Mouse (Mus musculus) small intestine, adult 2 months (tissue): ENCODE data around the gene Lemd1. TPM values are rescaled to one million over a fixed set of nuclear protein-coding genes. Genes with fewer than 3 reads are reported as not detected.

Experiments
- H3K27ac ChIP-seq: fragments of 200-500 bp; 2 replicates; pipeline ENCODE4 v1.5.1; 2012; ENCODE audit warnings: low read depth, low read length, control low read depth, inconsistent platforms; ENCODE audit not compliant: insufficient read depth
- H3K27me3 ChIP-seq: fragments of 200-500 bp; 2 replicates; pipeline ENCODE4 v1.6.1; 2012; ENCODE audit warnings: mild to moderate bottlenecking, moderate library complexity, low read length, inconsistent platforms; ENCODE audit not compliant: control insufficient read depth, insufficient read depth
- H3K36me3 ChIP-seq: fragments of 200-500 bp; 2 replicates; pipeline ENCODE4 v1.6.1; 2012; ENCODE audit warnings: mild to moderate bottlenecking, low read length, control low read depth, inconsistent platforms; ENCODE audit not compliant: control insufficient read depth, insufficient read depth
- H3K4me1 ChIP-seq: fragments of 200-500 bp; 2 replicates; pipeline ENCODE4 v1.6.1; 2012; ENCODE audit warnings: low read length, inconsistent platforms, mixed read lengths; ENCODE audit not compliant: control insufficient read depth, insufficient read depth, insufficient read length
- H3K4me3 ChIP-seq: fragments of 200-500 bp; 2 replicates; pipeline ENCODE4 v1.5.1; 2012; ENCODE audit warnings: low read depth, mild to moderate bottlenecking, control low read depth, inconsistent platforms, low read length, moderate library complexity
- CTCF ChIP-seq: fragments of 200-500 bp; IDR thresholded peaks from 2 replicates; pipeline ENCODE4 v1.5.1; 2012; ENCODE audit warnings: low read depth, mild to moderate bottlenecking, control low read depth, inconsistent platforms, low read length, moderate library complexity, mixed read lengths; ENCODE audit not compliant: insufficient replicate concordance, insufficient read length; ENCODE audit errors: extremely low read depth
- POLR2A ChIP-seq: fragments of 200-500 bp; IDR thresholded peaks from 2 replicates; pipeline ENCODE4 v1.6.1; 2012; ENCODE audit warnings: low read depth, mild to moderate bottlenecking, control low read depth, inconsistent platforms, low read length, moderate library complexity
- WGBS: fragments of 180-500 bp; shearing (Covaris S2); methylation state at CpG from one replicate; pipeline ENCODE4 v1.1.7; 2018; 5-methylcytosine and 5-hydroxymethylcytosine counted together
- polyA plus RNA-seq: library from polyadenylated mRNA; depleted of rRNA; stranded (reverse); fragments of >200 nt; gene quantifications from 2 replicates; pipeline ENCODE4 v1.2.3, GENCODE M21; 2012

Lemd1 gene
- polyA plus RNA-seq, 1 experiment: 0.09 TPM

DNA sequence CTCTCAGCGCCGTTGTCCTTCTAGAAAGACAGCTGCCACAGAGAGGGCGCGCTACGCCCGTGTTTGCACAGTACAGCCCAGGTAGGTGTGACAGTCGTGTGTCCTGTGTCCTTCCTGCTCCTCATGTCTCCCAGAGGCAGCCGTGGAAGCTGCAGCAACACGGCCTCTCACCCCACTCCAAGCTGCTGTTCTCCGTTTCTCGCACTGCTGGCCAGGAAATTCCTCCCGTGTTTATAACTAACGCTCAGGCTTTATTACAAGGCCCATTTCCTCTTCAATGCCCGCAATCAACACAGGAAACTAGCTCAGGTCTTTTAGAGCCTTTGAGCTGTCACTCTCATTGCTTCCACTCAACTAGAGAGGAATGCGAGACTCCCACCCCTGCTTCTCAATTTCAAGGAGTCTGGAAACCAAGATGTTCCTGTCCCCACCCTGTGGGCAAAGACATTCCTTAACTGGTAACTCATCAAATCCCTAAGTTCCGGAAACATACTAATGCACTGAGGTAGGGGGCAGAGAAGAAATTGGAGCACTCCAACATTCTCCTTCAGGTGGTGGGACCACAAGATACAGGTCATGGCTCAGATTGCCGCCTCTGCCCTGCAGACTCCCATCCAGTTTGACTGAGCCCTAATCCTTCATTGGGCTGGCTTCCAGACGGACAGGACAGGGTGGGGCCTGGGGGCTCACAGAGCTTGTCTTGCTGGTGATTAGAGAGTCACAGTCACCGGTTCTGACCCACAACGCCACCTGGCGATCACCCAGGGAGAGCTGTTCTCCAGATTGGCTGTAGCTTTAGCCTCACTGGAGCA is 101.3 kb downstream of the Lemd1 start:
- no peaks in the 10 kb centered on the region for H3K36me3 ChIP-seq
- no peaks in the 10 kb centered on the region for H3K27me3 ChIP-seq
- TF ChIP-seq CTCF (no peak), POLR2A (no peak)
- no peak overlapping the region for H3K4me3 ChIP-seq
- H3K4me1 ChIP-seq: peaks cover 10% of the 10 kb centered on the region
- H3K27ac ChIP-seq: no peak overlapping the region
- 28% methylated on average over 21 of the region's 21 CpGs for WGBS

DNA sequence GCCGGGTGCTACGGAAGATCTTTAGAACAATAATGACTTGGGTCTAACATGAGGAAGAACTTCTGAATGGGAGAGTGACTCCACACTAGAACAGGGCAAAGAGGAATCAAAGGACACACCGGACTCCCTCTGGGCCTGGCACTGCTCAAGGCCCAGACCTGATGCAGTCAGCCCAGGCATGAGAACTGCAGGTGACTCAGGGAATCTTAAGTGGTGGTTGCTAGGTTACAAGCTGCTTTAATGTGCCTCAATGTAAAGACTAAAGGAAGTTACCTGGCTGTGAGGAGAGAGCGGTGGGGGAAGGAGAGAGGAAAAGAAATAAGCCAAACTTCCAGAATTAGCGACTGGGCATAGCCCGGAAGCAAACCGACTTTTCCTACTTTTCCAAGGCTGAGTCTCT is 104.3 kb downstream of the Lemd1 start:
- Histone ChIP-seq H3K27ac (no peak overlapping the region), H3K4me1 (peaks cover 18% of the 10 kb centered on the region), H3K4me3 (no peak overlapping the region), H3K27me3 (peaks cover 18% of the 10 kb centered on the region), H3K36me3 (no peaks in the 10 kb centered on the region)
- no peak for TF ChIP-seq CTCF
- no peak for TF ChIP-seq POLR2A
- WGBS: 89% methylated on average over 7 of the region's 7 CpGs

DNA sequence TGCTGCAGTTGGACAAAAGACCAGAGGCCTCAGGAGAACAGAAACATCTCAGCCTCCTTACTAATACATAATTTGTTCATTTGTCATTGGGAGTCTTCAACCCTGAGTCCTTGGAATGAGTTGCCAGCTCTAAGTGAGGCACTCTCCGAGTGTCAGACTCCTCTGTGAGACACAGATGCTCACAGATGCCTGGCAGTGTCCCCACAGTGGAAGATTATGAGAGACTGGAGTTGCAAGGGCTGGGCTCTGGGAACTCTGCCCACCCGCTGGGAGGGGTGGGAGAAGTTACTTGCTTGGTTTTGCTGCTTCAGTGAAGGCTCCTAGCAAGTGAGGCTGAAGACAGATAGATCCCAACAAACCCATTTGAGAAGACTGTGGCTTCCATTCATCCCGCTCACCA is 104.8 kb downstream of the Lemd1 start:
- no peak overlapping the region for H3K4me3 ChIP-seq
- peaks cover 18% of the 10 kb centered on the region for H3K27me3 ChIP-seq
- TF ChIP-seq POLR2A (no peak), CTCF (no peak)
- WGBS: 80% methylated on average over 3 of the region's 3 CpGs
- no peaks in the 10 kb centered on the region for H3K36me3 ChIP-seq
- H3K4me1 ChIP-seq: peaks cover 18% of the 10 kb centered on the region
- no peak overlapping the region for H3K27ac ChIP-seq

DNA sequence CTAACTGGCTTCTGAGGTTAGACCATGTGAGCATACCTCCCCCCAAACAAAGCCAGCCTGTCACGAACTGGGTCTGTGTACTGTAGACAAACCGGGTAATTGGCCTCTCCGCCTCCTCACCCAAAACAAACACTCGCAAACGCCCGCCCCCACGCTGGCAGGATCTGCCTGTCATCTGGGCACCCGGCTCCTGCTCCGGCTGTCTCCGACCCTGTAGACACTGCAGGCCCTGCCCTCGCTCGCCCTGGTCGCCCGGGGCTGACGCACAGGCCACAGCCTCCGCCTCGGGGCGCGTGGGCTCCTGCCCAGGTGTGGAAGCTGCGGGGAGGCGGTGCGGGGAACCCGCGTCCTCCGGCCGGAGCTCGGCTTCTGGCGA is 107.2 kb downstream of the Lemd1 start, which contains the start of gene Klhdc8a:
Gene Klhdc8a, plus strand, starts transcription at position 202 of the 376 bp plus-strand sequence.
- H3K27ac ChIP-seq: no peak within 1 kb of the TSS
- no peaks in the 10 kb centered on the region for H3K36me3 ChIP-seq
- H3K4me3 ChIP-seq: peak within 1 kb of the TSS; percentile 62
- 2% methylated on average over 28 of the region's 28 CpGs for WGBS
- peaks cover 18% of the 10 kb centered on the region for H3K27me3 ChIP-seq
- peaks cover 9% of the 10 kb centered on the region for H3K4me1 ChIP-seq
- TF ChIP-seq POLR2A: no peak
- no peak for TF ChIP-seq CTCF

DNA sequence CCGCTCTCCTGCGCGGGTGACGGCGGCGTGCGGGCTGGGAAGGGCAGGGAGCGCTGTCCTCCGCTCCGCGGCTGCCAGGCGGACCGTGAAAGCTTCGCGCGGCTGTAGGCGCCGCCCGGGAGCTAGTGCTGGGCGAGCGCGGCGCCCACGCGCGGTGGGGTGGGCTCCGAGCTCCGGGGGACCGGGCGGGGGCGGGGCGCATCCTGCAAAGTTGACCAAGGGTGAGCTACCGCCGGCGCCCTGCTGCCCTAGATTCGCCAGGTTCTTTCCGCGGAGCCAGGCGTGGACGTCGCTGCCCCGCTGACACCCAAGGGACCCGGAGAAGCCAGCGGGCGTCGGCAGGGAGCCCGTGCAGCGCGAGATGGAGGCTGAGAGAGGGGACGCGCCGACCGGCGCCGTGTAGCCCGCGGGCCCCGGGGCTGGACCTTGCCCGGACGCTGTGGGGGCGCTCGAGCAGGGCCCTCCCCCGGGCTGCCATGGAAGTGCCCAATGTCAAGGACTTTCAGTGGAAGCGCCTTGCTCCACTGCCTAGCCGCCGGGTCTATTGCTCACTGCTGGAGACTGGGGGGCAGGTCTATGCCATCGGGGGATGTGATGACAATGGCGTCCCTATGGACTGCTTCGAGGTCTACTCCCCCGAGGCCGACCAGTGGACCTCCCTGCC is 107.7 kb downstream of the Lemd1 start:
- Histone ChIP-seq H3K27me3 (peaks cover 18% of the 10 kb centered on the region), H3K4me3 (peak overlapping the region; percentile 62), H3K27ac (no peak overlapping the region), H3K36me3 (no peaks in the 10 kb centered on the region), H3K4me1 (peaks cover 9% of the 10 kb centered on the region)
- TF ChIP-seq POLR2A: no peak
- no peak for TF ChIP-seq CTCF
- 2% methylated on average over 70 of the region's 71 CpGs for WGBS

DNA sequence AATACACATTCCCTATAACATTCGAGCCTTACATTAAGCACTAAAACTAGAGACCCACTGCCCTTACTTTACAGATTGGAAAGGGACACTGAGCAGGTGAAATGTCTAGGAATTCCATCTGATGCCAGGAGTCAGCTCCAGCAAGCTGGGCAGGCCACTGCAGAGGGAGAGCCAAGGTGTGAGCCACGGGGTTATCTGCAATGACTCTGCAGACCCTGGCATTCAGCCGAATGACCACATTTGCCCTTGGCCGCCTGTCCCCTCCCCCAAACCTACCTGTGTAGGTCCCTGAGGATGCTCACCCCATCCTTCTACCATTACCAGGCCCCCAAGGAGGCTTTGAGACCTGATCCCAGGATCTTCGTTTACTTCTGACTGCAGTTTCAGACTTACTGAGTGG is 108.5 kb downstream of the Lemd1 start:
- Histone ChIP-seq H3K27ac (no peak overlapping the region), H3K36me3 (no peaks in the 10 kb centered on the region), H3K4me1 (peaks cover 9% of the 10 kb centered on the region), H3K27me3 (peaks cover 18% of the 10 kb centered on the region), H3K4me3 (no peak overlapping the region)
- TF ChIP-seq POLR2A (no peak), CTCF (no peak)
- WGBS: 84% methylated on average over 5 of the region's 5 CpGs

DNA sequence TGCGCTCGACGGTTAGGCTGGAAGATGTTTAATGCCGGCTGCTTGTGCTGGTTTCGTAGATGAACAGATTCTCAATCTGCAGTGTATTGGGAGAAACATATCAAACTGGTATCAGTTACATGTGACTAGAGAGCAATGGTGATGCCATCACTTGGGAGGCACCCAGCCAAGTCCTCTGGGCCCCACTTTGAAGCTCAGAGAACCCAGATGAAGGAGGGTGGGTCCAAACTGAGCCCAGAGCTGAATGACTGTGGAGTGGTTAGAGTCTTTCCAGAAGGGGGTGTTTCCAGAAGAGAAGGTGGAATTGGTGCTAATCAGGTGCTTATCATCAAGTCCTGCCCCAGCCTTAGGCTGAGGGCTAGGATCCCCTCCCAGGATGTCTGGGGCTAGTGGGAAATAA is 110.0 kb downstream of the Lemd1 start:
- TF ChIP-seq CTCF (no peak), POLR2A (no peak)
- Histone ChIP-seq H3K27ac (no peak overlapping the region), H3K27me3 (peaks cover 18% of the 10 kb centered on the region), H3K4me3 (no peak overlapping the region), H3K4me1 (peaks cover 9% of the 10 kb centered on the region), H3K36me3 (no peaks in the 10 kb centered on the region)
- 84% methylated on average over 5 of the region's 5 CpGs for WGBS
